In genomic region chr1:181222041-181222440, GRCm38 (mm10) we compare ENCODE assay signal across 11 mouse cellular contexts.
"Had no signal": no experiment of that assay in that cellular context is flagged by ENCODE, and none has a peak within 500 bp of the region (broad histone marks: within the 10 kb centered on the region; RNA-seq: fewer than 3 reads in every experiment).

No protein-coding gene starts in this region.

- H3K27ac ChIP-seq: intestine, embryonic 15.5 days; kidney, embryonic 15.5 days had no signal

- ATAC-seq: intestine, embryonic 15.5 days had no signal

- H3K4me3 ChIP-seq: intestine, embryonic 15.5 days; kidney, embryonic 15.5 days had no signal

- H3K27me3 ChIP-seq: intestine, embryonic 15.5 days; kidney, embryonic 15.5 days had no signal

- H3K9me3 ChIP-seq: intestine, embryonic 15.5 days; kidney, embryonic 15.5 days had no signal

- DNase-seq: kidney, adult 11 months; kidney, adult 8-10 months; kidney, postnatal 25 days; lung, postnatal 14 days; lung, postnatal 4 days; midbrain, embryonic 14.5 days; thymus, adult 18-20 months; thymus, postnatal 36 days had no signal

- H3K4me1 ChIP-seq: intestine, embryonic 15.5 days had no signal

- H3K9ac ChIP-seq: intestine, embryonic 15.5 days; kidney, embryonic 15.5 days had no signal

- H3K36me3 ChIP-seq: intestine, embryonic 15.5 days; kidney, embryonic 15.5 days had no signal

- H3K4me2 ChIP-seq: intestine, embryonic 15.5 days; kidney, embryonic 15.5 days; midbrain, embryonic 11.5 days had no signal
